Mouse (Mus musculus): Measurements from ENCODE around the gene Clmp.

- TF ChIP-seq EP300 (IDR thresholded peaks at IDR 0.05; ENCODE audit: insufficient read depth, low read depth, low read length): no peak
- TF ChIP-seq CTCF (IDR thresholded peaks at IDR 0.05; ENCODE audit: low read depth, low read length): no peak
- TF ChIP-seq POLR2A (IDR thresholded peaks at IDR 0.05; ENCODE audit: insufficient read depth, low read length): no peak
Observed at GRCm38 (mm10) chr9:40730302-40730700, 44.5 kb downstream of the Clmp start.

Measured in ES-Bruce4 (cell line).